Mouse (Mus musculus): ENCODE results near the gene Tfdp1. TPM values are rescaled to one million over a fixed set of nuclear protein-coding genes. Genes with fewer than 3 reads are reported as not detected.

Tfdp1 gene
- total and polyA plus RNA-seq, 3 experiments, result 143 to 331 (median 256) TPM

GRCm38 (mm10) chr8:13404666-13405131 is 66.1 kb downstream of the Tfdp1 start, which contains the start of gene Grk1:
Gene Grk1, plus strand, starts transcription at chr8:13405081.
- Histone ChIP-seq H3K27ac (ENCODE audit: control insufficient read depth, low read depth, low read length) (no peak within 1 kb of the TSS), H3K9me3 (replicated peaks; ENCODE audit: insufficient read depth, low read length) (no peaks in the 10 kb centered on the region), H3K79me2 (ENCODE audit: control insufficient read depth, insufficient read depth, low read length, poor library complexity) (no peaks in the 10 kb centered on the region), H3K9ac (ENCODE audit: control insufficient read depth, low read depth, low read length, poor library complexity, severe bottlenecking) (no peak within 1 kb of the TSS), H3K27me3 (ENCODE audit: control insufficient read depth in 1 of 2, insufficient read depth in 2 of 2, low read length in 2 of 2) (peaks cover 0 to 7% of the 10 kb centered on the region in 2 experiments; a peak in 3 of 4 replicates), H3K4me1 (ENCODE audit: control insufficient read depth in 1 of 2, insufficient read depth in 2 of 2, low read length in 2 of 2) (peaks cover 0 to 11% of the 10 kb centered on the region in 2 experiments; a peak in 3 of 4 replicates), H3K4me3 (ENCODE audit: control insufficient read depth in 1 of 2, insufficient read depth in 1 of 2, low read depth in 2 of 2, low read length in 2 of 2) (no peak within 1 kb of the TSS), H3K36me3 (ENCODE audit: control insufficient read depth in 1 of 2, insufficient read depth in 2 of 2, low read length in 2 of 2) (peaks cover 0 to 2% of the 10 kb centered on the region in 2 experiments; a peak in 1 of 4 replicates)
- TF ChIP-seq KAT2A (conservative IDR thresholded peaks at IDR 0.05; ENCODE audit: low read depth, low read length) (no peak), USF1 (IDR thresholded peaks at IDR 0.05; ENCODE audit: low read depth, low read length) (no peak), MXI1 (IDR thresholded peaks at IDR 0.05; ENCODE audit: low read depth, low read length) (no peak), ZNF384 (IDR thresholded peaks at IDR 0.05; ENCODE audit: low read depth, low read length) (no peak), POLR2A (IDR thresholded peaks at IDR 0.05; ENCODE audit: control insufficient read depth in 1 of 2, insufficient read depth in 1 of 2, low read depth in 1 of 2, low read length in 2 of 2, poor library complexity in 1 of 2) (no peak), ZC3H11A (IDR thresholded peaks at IDR 0.05; ENCODE audit: low read depth, low read length) (no peak), MEF2A (IDR thresholded peaks at IDR 0.05; ENCODE audit: extremely low read depth, insufficient replicate concordance, low read depth, low read length, poor library complexity, severe bottlenecking) (no peak), TBP (IDR thresholded peaks at IDR 0.05; ENCODE audit: low read depth, low read length) (no peak), ETS1 (IDR thresholded peaks at IDR 0.05; ENCODE audit: low read depth, low read length) (no peak), NRF1 (IDR thresholded peaks at IDR 0.05; ENCODE audit: insufficient read depth, low read depth, low read length, poor library complexity, severe bottlenecking) (no peak), BHLHE40 (IDR thresholded peaks at IDR 0.05; ENCODE audit: borderline replicate concordance, low read depth, low read length) (no peak), UBTF (IDR thresholded peaks at IDR 0.05; ENCODE audit: borderline replicate concordance, insufficient read depth, low read depth, low read length) (no peak), RCOR1 (IDR thresholded peaks at IDR 0.05; ENCODE audit: low read depth, low read length) (no peak), E2F4 (IDR thresholded peaks at IDR 0.05; ENCODE audit: borderline replicate concordance, low read depth, low read length) (no peak), CHD1 (IDR thresholded peaks at IDR 0.05; ENCODE audit: low read depth, low read length) (no peak), MAZ (IDR thresholded peaks at IDR 0.05; ENCODE audit: low read depth, low read length) (no peak), MAFK (IDR thresholded peaks at IDR 0.05; ENCODE audit: borderline replicate concordance, low read depth, low read length) (no peak), GABPA (IDR thresholded peaks at IDR 0.05; ENCODE audit: low read depth, low read length) (no peak), TCF12 (IDR thresholded peaks at IDR 0.05; ENCODE audit: low read depth, low read length) (no peak), MAX (IDR thresholded peaks at IDR 0.05; ENCODE audit: low read length) (no peak)
- no peak for DNase-seq (ENCODE audit: low read depth, low spot score)
